Mouse (Mus musculus): ENCODE data around the gene Ccdc184. TPM values are rescaled to one million over a fixed set of nuclear protein-coding genes. Genes with fewer than 3 reads are reported as not detected.
A peak's percentile ranks its signal among the peaks of the same experiment; 100 is the strongest.

The Ccdc184 gene
- total RNA-seq, 2 experiments from 2014 or later: 0.60 to 1.0 TPM

DNA sequence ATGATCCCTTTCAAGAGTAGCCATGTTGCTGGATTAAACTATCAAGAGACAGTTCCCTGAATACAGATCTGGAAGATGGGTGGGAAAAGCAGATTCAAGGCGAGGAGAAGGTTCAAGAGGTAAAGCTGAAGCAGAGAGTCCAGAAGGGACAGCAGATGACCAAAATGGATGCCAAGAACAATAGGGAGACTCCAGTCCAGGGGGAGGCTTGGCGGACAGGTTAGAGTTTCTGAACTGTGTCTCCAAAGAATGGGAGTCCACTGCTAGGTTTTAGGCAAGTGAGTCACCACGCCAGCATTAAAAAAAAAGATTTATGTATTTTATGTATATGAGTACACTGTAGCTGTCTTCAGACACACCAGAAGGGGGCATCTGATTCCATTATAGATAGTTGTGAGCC lies 12.3 kb upstream of the Ccdc184 start:
- intact Hi-C loops (cut with DNase I): loop anchor here (5.0 kb wide), 1 partner anchor 192 kb away; the partner anchor contains the start of gene Tmem106c
- DNase-seq: no peak

DNA sequence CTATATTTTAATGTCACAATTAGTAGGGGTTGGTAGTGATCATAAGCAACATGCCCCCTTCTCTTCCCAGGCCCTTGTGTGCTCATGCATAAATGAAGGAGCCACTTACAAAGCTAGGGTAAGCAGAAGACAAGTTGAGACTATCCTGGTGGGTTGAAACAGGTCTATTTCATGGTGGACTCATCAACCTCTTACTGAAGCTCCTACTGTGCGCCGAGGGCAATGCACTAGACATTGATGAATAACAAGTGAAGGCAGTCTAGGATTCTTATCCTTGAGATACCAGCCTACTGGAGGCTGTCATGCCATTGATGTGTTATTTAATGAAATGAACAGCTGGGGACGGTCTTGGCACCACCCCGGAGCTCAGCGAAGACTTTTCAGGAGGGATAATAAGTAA lies 11.7 kb upstream of the Ccdc184 start:
- no peak for DNase-seq
- intact Hi-C loops (cut with DNase I): no loop called here

DNA sequence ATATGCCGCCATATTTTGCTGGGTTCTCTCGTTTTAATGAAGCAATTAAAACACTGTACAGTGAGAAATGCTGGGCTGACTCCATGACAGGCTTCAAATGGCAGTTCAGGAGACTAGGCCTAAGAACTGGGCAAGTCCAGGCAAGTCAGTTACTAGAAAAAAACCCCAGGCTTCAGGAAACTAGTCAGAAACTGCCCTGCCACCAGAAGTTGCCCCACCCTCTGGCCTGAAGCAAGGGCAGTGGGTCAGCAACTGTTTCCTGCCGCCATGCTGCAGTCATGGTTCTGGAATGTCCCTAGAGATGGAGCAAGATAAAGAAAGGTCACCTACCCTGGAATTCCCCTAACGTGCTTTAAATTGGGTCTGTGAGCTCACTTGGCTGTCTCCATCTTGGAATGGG lies 11.0 kb upstream of the Ccdc184 start:
- DNase-seq: no peak
- intact Hi-C loops (cut with DNase I): no loop called here

- DNase-seq: no peak
- intact Hi-C loops (cut with DNase I): no loop called here
These were observed 9.7 kb upstream of the Ccdc184 start for GRCm38 (mm10) chr15:98157253-98157652.

GRCm38 (mm10) chr15:98161026-98161805 lies 5.7 kb upstream of the Ccdc184 start:
- intact Hi-C loops (cut with DNase I): no loop called here
- no peak for DNase-seq

DNA sequence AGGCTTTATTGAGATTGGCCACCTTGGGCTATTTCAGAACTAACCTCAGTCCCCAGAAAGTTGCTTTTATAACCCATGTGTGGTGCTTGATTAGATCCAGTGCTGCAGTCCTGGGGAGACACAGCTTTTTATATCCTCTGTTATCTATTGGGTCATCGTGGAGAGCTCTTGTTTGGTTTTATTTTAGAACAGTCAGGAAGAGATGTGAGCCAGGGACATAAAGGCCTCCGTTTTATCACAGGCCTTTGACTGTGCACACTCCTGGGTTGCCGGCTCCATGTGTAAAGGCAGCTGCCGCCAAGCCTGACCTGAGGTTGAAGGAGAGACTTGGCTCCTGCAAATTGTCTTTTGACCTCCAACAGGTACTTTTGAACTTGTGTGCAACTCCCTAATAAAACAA lies 4.4 kb upstream of the Ccdc184 start:
- intact Hi-C loops (cut with DNase I): no loop called here
- peak in 1 of 2 experiments; percentile 18 for DNase-seq

- DNase-seq: no peak
- intact Hi-C loops (cut with DNase I): no loop called here
These were observed 1.4 kb upstream of the Ccdc184 start, which contains the start of gene Asb8 for GRCm38 (mm10) chr15:98165525-98165924. Gene Asb8, minus strand, starts transcription at chr15:98165625.

- intact Hi-C loops (cut with DNase I): no loop called here
- peak; percentile 58 to 69 for DNase-seq
These were observed 975 bp downstream of the Ccdc184 start for GRCm38 (mm10) chr15:98167645-98168621.

- no peak for DNase-seq
- intact Hi-C loops (cut with DNase I): no loop called here
These were observed 1.7 kb downstream of the Ccdc184 start for GRCm38 (mm10) chr15:98168622-98169004.

GRCm38 (mm10) chr15:98170365-98170764 lies 3.4 kb downstream of the Ccdc184 start:
- intact Hi-C loops (cut with DNase I): loop anchor here (5.0 kb wide), 1 partner anchor 78 kb away; the partner anchor contains the start of genes Pfkm and Senp1
- DNase-seq: no peak

DNA sequence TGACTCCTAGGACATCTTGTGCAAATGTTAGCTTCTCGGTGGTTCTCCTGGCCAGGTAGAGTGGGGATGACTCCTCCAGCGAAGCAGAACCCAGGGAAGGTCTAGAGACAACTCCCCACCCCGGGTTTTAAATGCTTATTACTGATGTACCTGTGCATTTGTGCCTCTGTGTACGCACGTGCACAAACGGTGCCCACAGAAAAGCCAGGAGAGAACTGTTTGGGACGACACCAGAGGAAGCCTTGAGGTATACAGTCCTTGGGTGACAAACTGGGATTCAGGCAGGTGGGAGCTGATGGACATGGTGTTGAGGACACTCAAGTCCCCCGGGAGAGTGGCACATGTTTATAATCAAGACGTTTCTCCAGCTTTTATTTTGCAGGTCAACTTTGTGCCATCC lies 4.0 kb downstream of the Ccdc184 start:
- DNase-seq: no peak
- intact Hi-C loops (cut with DNase I): loop anchor here (5.0 kb wide), 1 partner anchor 79 kb away; the partner anchor contains the start of genes Pfkm and Senp1

- no peak for DNase-seq
- intact Hi-C loops (cut with DNase I): loop anchor here (5.0 kb wide), 1 partner anchor 80 kb away; the partner anchor contains the start of genes Pfkm and Senp1
These were observed 5.2 kb downstream of the Ccdc184 start for GRCm38 (mm10) chr15:98172113-98172512.

DNA sequence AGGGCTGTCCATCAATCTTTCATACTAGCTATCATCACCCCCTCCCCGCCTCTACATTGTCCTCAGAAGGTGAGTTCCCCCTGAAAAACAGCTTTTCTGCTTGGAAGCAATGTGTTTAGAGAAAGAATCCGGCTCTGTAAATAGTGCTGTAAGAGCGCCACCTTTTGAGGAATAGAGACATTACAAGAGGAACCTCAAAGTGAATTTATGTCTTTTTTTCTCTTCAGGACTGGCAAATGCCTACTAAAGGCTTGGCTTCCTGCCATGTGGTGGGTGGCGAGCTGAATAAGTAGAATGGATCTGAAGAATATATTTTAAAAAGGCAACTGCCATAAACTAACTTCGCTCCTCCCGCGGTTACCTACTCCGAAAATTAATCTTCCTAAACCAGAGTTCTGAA lies 6.9 kb downstream of the Ccdc184 start:
- intact Hi-C loops (cut with DNase I): loop anchor here (5.0 kb wide), 1 partner anchor 82 kb away; the partner anchor contains the start of genes Pfkm and Senp1
- peak in 1 of 2 experiments; percentile 22 for DNase-seq

- intact Hi-C loops (cut with DNase I): no loop called here
- DNase-seq: no peak
These were observed 10.4 kb downstream of the Ccdc184 start for GRCm38 (mm10) chr15:98177320-98177719.

GRCm38 (mm10) chr15:98180567-98181131 lies 13.7 kb downstream of the Ccdc184 start:
- DNase-seq: no peak

DNA sequence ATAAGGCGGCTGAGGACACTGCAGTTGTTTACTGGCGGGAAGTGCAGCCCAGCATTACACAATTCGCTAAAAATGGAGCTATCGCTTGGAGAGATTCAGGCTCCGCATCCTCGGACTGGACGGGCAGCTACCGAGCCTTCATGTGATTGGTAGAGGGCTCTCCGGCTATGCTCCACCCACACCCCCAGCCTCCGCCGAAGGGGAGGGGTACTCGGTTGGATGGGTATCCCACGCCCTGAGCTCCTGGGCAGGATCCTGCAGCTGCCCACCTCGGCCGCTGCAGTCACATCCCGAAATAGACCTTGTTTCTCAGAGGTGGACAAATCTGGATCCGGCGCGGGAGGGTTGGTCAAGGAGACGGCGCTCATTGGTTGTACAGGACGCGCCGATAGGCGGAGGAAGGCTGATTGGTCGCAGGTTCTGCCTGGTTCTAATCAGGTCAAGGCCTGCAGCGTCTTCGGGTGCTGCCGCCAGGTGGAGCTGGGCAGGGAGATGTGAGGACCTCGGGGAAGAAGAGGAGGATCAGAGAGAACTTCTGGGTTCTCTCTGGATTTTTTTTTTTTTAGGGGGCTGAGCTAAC lies 14.3 kb downstream of the Ccdc184 start:
- intact Hi-C loops (cut with DNase I): loop anchor here (2.0 kb wide), 1 partner anchor 324 kb away; no protein-coding TSS in a partner anchor

More at GRCm38 (mm10) chr15:98180567-98181131, 13.7 kb downstream of the Ccdc184 start:
- intact Hi-C loops (cut with DNase I): loop anchor here (2.0 kb wide), 1 partner anchor 324 kb away; no protein-coding TSS in a partner anchor

GRCm38 (mm10) chr15:98181856-98182570 lies 15.1 kb downstream of the Ccdc184 start:
- intact Hi-C loops (cut with DNase I): loop anchor here (2.0 kb wide), 2 partner anchors 207 to 323 kb away; no protein-coding TSS in a partner anchor
- DNase-seq: no peak

More for the DNA sequence above, 14.3 kb downstream of the Ccdc184 start:
- peak; percentile 87 to 93 for DNase-seq

DNA sequence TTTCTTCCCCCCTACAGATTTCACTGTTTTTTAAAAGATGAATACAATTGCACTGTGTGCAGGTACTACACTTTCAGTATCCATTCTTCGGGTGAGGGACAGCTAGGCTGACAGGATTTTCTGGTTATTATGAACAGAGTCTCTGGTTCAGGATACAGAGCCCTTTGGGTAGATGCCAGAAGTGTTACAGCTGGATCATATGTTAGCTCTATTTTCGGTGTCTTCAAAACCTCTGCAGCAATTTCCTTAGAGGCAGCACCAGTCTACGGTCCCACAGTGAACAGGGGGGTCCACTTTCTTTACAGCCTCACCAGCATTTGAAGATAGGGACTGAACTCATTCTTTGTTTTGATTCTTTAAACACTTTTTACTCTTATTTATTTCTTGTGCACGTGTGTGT lies 17.5 kb downstream of the Ccdc184 start:
- DNase-seq: no peak
- intact Hi-C loops (cut with DNase I): no loop called here

GRCm38 (mm10) chr15:98195442-98195841 lies 28.5 kb downstream of the Ccdc184 start, which contains the start of gene Olfr288:
Gene Olfr288, minus strand, starts transcription at chr15:98195542.
- intact Hi-C loops (cut with DNase I): no loop called here
- no peak for DNase-seq
